Mouse (Mus musculus): Measurements from ENCODE around the gene Tcf7l2.

DNA sequence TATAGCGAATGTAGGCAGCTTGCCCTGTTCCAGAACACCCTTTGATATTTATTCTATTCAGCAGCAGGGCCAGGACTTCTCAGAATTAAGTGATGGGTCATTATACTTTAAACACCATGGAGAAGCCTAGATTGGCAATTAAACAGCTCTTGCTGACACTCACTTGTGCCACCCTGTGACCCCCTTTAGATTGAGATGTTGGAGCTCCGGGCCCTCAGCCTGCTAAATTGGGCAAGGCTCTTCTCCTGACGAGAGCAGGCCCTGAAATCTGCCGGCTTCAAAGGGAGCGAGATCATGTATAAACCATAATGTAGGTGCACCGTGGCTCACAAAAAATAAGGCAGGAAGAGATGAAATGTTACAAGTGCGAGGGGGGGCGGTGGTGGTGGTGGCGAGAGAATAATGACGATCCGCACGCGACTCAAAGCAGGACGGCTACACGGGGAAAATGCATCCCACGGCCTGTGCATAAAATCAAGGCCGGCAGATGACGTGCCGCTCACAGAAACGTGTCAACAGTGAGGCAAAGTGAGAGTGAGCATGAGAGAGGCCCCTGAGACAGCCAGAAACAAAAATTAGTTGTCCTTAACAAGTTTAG, 173.1 kb downstream of the Tcf7l2 start:
- no peak for TF ChIP-seq CTCF (IDR thresholded peaks at IDR 0.05; ENCODE audit: low read depth)
- TF ChIP-seq EP300 (IDR thresholded peaks at IDR 0.05; ENCODE audit: low read depth), result no peak

Measured in heart, postnatal 0 days (tissue).